Mouse (Mus musculus) thymus, adult 2 months (tissue): Measurements from ENCODE around the gene Anks1b.

Experiments used
- CTCF ChIP-seq: fragments of 200-500 bp; IDR thresholded peaks from 2 replicates; pipeline ENCODE4 v1.5.1; 2012; ENCODE audit warnings: mild to moderate bottlenecking, control low read depth, low read length, moderate library complexity, borderline replicate concordance; ENCODE audit not compliant: control insufficient read depth, poor library complexity, insufficient read depth; ENCODE audit errors: extremely low read depth
- POLR2A ChIP-seq: fragments of 200-500 bp; IDR thresholded peaks from 2 replicates; pipeline ENCODE4 v1.6.1; 2012; ENCODE audit warnings: mild to moderate bottlenecking, low read length, control low read depth, moderate library complexity; ENCODE audit not compliant: control insufficient read depth, poor library complexity, insufficient read depth; ENCODE audit errors: extremely low read depth

DNA sequence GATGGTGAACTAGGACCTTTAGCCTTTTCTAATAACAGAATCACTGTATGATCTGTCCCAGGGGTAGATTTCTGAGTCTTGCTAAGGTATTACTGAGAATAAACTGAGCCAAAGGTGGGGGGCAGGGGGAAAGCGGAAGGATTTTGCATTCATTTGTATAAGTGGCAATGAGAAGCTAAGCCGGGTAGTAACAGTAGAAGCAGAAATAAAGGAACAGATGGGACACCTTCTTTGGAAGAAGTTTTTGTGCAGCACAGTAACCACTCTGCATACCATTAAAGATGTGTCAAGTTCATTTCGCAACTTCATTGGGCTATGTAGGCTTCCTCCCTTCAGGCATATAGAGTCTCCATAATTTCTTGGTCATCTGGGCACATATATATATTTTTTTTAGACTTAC lies 804.1 kb downstream of the Anks1b start:
- TF ChIP-seq CTCF, result no peak
- TF ChIP-seq POLR2A, result no peak
